Mouse (Mus musculus) stomach, postnatal 0 days (tissue): ENCODE measurements around the gene Ptgir.

ENCODE experiments used
- CTCF ChIP-seq: IDR thresholded peaks from 2 replicates; pipeline ENCODE4 v1.5.1; 2016; ENCODE audit warnings: antibody characterized with exemption, low read depth, mild to moderate bottlenecking, moderate library complexity
- EP300 ChIP-seq: optimal IDR thresholded peaks from 2 replicates; pipeline ENCODE3; 2016; ENCODE audit warnings: antibody characterized with exemption

DNA sequence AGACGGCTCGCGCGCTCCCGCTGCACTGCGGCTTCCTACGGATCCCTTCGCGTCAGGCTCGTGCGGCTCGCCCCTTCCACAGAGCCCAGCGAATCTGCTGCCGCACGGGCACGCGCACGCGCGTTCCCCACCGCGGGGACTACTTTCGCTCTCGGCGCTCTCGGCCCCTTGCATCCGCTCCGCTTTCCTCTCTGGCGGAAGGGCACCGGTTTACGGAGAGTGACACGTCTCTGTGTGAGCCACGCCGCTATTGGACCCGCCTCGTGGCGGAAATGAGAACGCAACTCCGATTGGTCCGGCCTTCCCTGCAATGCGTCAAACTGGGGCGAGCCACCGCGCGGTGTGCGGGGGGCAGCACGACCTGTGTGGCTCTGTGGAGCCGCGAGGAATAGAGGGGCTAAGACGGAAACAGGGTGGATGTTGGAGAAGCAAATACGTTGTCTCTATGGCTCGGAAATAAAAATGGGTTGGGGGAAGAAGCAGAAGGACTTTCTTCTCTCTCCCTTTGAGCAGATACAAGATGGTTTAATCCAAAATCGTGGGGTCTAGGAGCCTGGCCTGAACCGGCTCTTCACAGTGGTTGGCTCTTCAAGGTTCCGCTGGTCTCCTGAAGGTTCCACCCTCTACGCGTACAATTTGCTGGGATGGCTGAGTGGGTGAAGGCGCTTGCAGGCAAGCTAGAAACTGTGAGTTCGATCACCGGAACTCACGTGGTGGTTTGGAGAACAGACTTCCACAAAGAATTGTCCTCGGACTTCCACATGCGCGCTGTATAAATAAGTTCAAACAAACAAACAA, 17.9 kb downstream of the Ptgir start, which contains the start of gene Calm3:
- TF ChIP-seq CTCF, result peak; percentile 26
- TF ChIP-seq EP300, result peak; percentile 91
